9 mouse cellular contexts compared by ENCODE assay signal in genomic region chr9:63603849-63604248, GRCm38 (mm10). TPM values are rescaled to one million over a fixed set of nuclear protein-coding genes. Genes with fewer than 3 reads are reported as not detected.
DNase-seq lines count a peak whose midpoint lies in the region; ATAC-seq and TF ChIP-seq lines count a peak whose summit lies in the region.
"Had no signal": no experiment of that assay in that cellular context is flagged by ENCODE, and none has a peak within 500 bp of the region (broad histone marks: within the 10 kb centered on the region; RNA-seq: fewer than 3 reads in every experiment).

No protein-coding gene starts in this region.

- intact Hi-C loops in gastrocnemius, postnatal 14 days (cut with DNase I; ENCODE audit: low total_unique reads) = no loop called here

- peaks cover 53% of the 10 kb centered on the region for H3K4me1 ChIP-seq in forebrain, embryonic 10.5 days
- peaks cover 10% of the 10 kb centered on the region for H3K4me1 ChIP-seq in forebrain, embryonic 11.5 days (replicated peaks; ENCODE audit: control insufficient read depth, insufficient read depth, low read length)
- H3K4me1 ChIP-seq in ES-E14 (ENCODE audit: control insufficient read depth in 2 of 2, insufficient read depth in 2 of 2, low read length in 2 of 2, poor library complexity in 1 of 2) = peaks cover 0 to 4% of the 10 kb centered on the region in 2 experiments; a peak in 3 of 4 replicates
- H3K4me1 ChIP-seq in forebrain, embryonic 14.5 days (ENCODE audit: control insufficient read depth, insufficient read depth, low read length) = peaks cover 14% of the 10 kb centered on the region
- peaks cover 20% of the 10 kb centered on the region for H3K4me1 ChIP-seq in neural tube, embryonic 13.5 days (replicated peaks)

- H3K9ac ChIP-seq in forebrain, embryonic 11.5 days (ENCODE audit: low read length) = no peak overlapping the region; the same call in 1 of the 2 replicates
- peak overlapping the region; percentile 34; the same call in 1 of the 2 replicates for H3K9ac ChIP-seq in ES-E14 (ENCODE audit: insufficient read depth, low read depth, low read length, poor library complexity, severe bottlenecking)
- no peak overlapping the region for H3K9ac ChIP-seq in forebrain, embryonic 14.5 days (ENCODE audit: low read length)
- 0 out of 2 replicates have a peak overlapping the region, but pooled peaks have one; percentile 5 for H3K9ac ChIP-seq in neural tube, embryonic 13.5 days

- no peaks in the 10 kb centered on the region for H3K27me3 ChIP-seq in forebrain, embryonic 10.5 days (ENCODE audit: poor library complexity, severe bottlenecking)
- no peaks in the 10 kb centered on the region for H3K27me3 ChIP-seq in forebrain, embryonic 11.5 days (ENCODE audit: control insufficient read depth, insufficient read depth, low read length)
- no peaks in the 10 kb centered on the region for H3K27me3 ChIP-seq in forebrain, embryonic 14.5 days (replicated peaks; ENCODE audit: control insufficient read depth, insufficient read depth, low read length)
- H3K27me3 ChIP-seq in neural tube, embryonic 13.5 days = no peaks in the 10 kb centered on the region
- H3K27me3 ChIP-seq: Patski had no signal

- no peaks in the 10 kb centered on the region for H3K36me3 ChIP-seq in forebrain, embryonic 10.5 days (replicated peaks)
- H3K36me3 ChIP-seq in forebrain, embryonic 11.5 days (ENCODE audit: control insufficient read depth, insufficient read depth, low read length) = no peaks in the 10 kb centered on the region
- no peaks in the 10 kb centered on the region for H3K36me3 ChIP-seq in ES-E14 (ENCODE audit: control insufficient read depth, insufficient read depth, low read length, poor library complexity, severe bottlenecking)
- H3K36me3 ChIP-seq in forebrain, embryonic 14.5 days (ENCODE audit: control insufficient read depth, insufficient read depth, low read length) = no peaks in the 10 kb centered on the region
- no peaks in the 10 kb centered on the region for H3K36me3 ChIP-seq in neural tube, embryonic 13.5 days

- in situ Hi-C loops in ES-E14 (cut with MboI; ENCODE audit: low sequenced_read_pairs in 2 of 2, unreplicated experiment in 2 of 2) = no loop called here

- peak overlapping the region; percentile 15; the same call in 1 of the 2 replicates for H3K27ac ChIP-seq in forebrain, embryonic 10.5 days
- no peak overlapping the region for H3K27ac ChIP-seq in forebrain, embryonic 11.5 days (ENCODE audit: low read depth, low read length)
- H3K27ac ChIP-seq in ES-E14 (ENCODE audit: insufficient read depth, low read depth, low read length, poor library complexity, severe bottlenecking) = no peak overlapping the region
- H3K27ac ChIP-seq in forebrain, embryonic 14.5 days (ENCODE audit: low read depth, low read length) = no peak overlapping the region
- no peak overlapping the region for H3K27ac ChIP-seq in neural tube, embryonic 13.5 days (replicated peaks)

- no peak for DNase-seq in forebrain, embryonic 10.5 days (ENCODE audit: extremely low spot score, low spot score)
- DNase-seq in forebrain, embryonic 11.5 days (ENCODE audit: low spot score) = no peak
- DNase-seq in ES-E14 (ENCODE audit: low read depth, low spot score) = no peak
- no peak for DNase-seq in forebrain, embryonic 14.5 days (ENCODE audit: low spot score)
- peak; percentile 41 to 62 for DNase-seq in kidney, postnatal 36 days
- DNase-seq in urinary bladder, adult 2 months (ENCODE audit: low spot score) = no peak
- no peak for DNase-seq in gastrocnemius, postnatal 14 days

- peak overlapping the region; percentile 97 for H3K4me3 ChIP-seq in forebrain, embryonic 10.5 days
- no peak overlapping the region for H3K4me3 ChIP-seq in forebrain, embryonic 11.5 days (ENCODE audit: low read depth, low read length)
- H3K4me3 ChIP-seq in ES-E14 (ENCODE audit: insufficient read depth in 1 of 2, low read depth in 1 of 2, low read length in 2 of 2, poor library complexity in 1 of 2, severe bottlenecking in 1 of 2) = peak overlapping the region in 1 of 2 experiments; percentile 84; a peak in 1 of 4 replicates
- H3K4me3 ChIP-seq in forebrain, embryonic 14.5 days (ENCODE audit: low read depth, low read length) = no peak overlapping the region
- no peak overlapping the region for H3K4me3 ChIP-seq in neural tube, embryonic 13.5 days

- H3K9me3 ChIP-seq in forebrain, embryonic 10.5 days = no peaks in the 10 kb centered on the region
- no peaks in the 10 kb centered on the region for H3K9me3 ChIP-seq in forebrain, embryonic 11.5 days (ENCODE audit: control insufficient read depth, low read length)
- H3K9me3 ChIP-seq in ES-E14 (ENCODE audit: control insufficient read depth, insufficient read depth, low read depth, low read length) = no peaks in the 10 kb centered on the region
- H3K9me3 ChIP-seq in forebrain, embryonic 14.5 days (replicated peaks; ENCODE audit: control insufficient read depth, low read length) = no peaks in the 10 kb centered on the region
- no peaks in the 10 kb centered on the region for H3K9me3 ChIP-seq in neural tube, embryonic 13.5 days

- no peak for ATAC-seq in forebrain, embryonic 11.5 days (replicated peaks; ENCODE audit: low FRiP score)
- no peak for ATAC-seq in forebrain, embryonic 14.5 days
- no peak for ATAC-seq in neural tube, embryonic 13.5 days (ENCODE audit: low read depth)
- ATAC-seq: Patski had no signal

- H3K4me2 ChIP-seq in forebrain, embryonic 11.5 days (ENCODE audit: low read depth, low read length, severe bottlenecking) = no peak overlapping the region
- H3K4me2 ChIP-seq in forebrain, embryonic 14.5 days (ENCODE audit: low read length) = peak overlapping the region; percentile 72
- peak overlapping the region; percentile 80 for H3K4me2 ChIP-seq in neural tube, embryonic 13.5 days

- 65% methylated on average over 6 of the region's 6 CpGs for WGBS in forebrain, embryonic 10.5 days
- 63% methylated on average over 6 of the region's 6 CpGs for WGBS in forebrain, embryonic 11.5 days
- 62% methylated on average over 6 of the region's 6 CpGs for WGBS in forebrain, embryonic 14.5 days
- WGBS in neural tube, embryonic 13.5 days = 69% methylated on average over 6 of the region's 6 CpGs

TF ChIP-seq in ES-E14, 5 proteins besides CTCF, POLR2A, EP300 and RAD21:
- TF ChIP-seq ZNF384 (IDR thresholded peaks at IDR 0.05; ENCODE audit: low read depth, low read length) = no peak
- no peak for TF ChIP-seq CHD2 (IDR thresholded peaks at IDR 0.05; ENCODE audit: low read depth, low read length)
- no peak for TF ChIP-seq MAFK (IDR thresholded peaks at IDR 0.05; ENCODE audit: insufficient read depth, low read depth, low read length)
- TF ChIP-seq HCFC1 (IDR thresholded peaks at IDR 0.05; ENCODE audit: borderline replicate concordance, insufficient read depth, low read length) = no peak
- no peak for TF ChIP-seq ZC3H11A (IDR thresholded peaks at IDR 0.05; ENCODE audit: borderline replicate concordance, low read depth, low read length)

RNA-seq across cellular contexts. Expression of gene Aagab, which starts 1.4 kb away (rescaled TPM):
- polyA plus RNA-seq in forebrain, embryonic 10.5 days (2016; fragmentation: Nextera tagmentation; extraction: Ambion mirVana) = 53.9 and 54.5 TPM in 2 replicates
- 48.3 and 48.4 TPM in 2 replicates for polyA plus RNA-seq in forebrain, embryonic 11.5 days (2014; fragmentation: Nextera tagmentation; extraction: Ambion mirVana)
- total RNA-seq in ES-E14 (2012; rRNA removed) = 15.9 and 16.3 TPM in 2 replicates
- 50.1 and 61.6 TPM in 2 replicates for polyA plus RNA-seq in forebrain, embryonic 14.5 days (2014; fragmentation: Nextera tagmentation; extraction: Ambion mirVana)
- 53.5 and 57.7 TPM in 2 replicates for polyA plus RNA-seq in neural tube, embryonic 13.5 days (2015; fragmentation: Nextera tagmentation; extraction: Ambion mirVana)
- polyA plus RNA-seq in urinary bladder, adult 2 months (2012; rRNA removed) = 16.7 and 19.3 TPM in 2 replicates
- total RNA-seq in gastrocnemius, postnatal 14 days (2021) = 10 to 100 TPM in 1 of 2 experiments, 1 to 10 TPM in 1; 9.3 to 11.2 TPM

RNA-seq across cellular contexts. Expression of gene Iqch, which starts 1.6 kb away (rescaled TPM):
- 0.04 and 0.14 TPM in 2 replicates for polyA plus RNA-seq in forebrain, embryonic 10.5 days (2016; fragmentation: Nextera tagmentation; extraction: Ambion mirVana)
- polyA plus RNA-seq in forebrain, embryonic 11.5 days (2014; fragmentation: Nextera tagmentation; extraction: Ambion mirVana) = 0.17 TPM in 1 of 2 replicates, not detected in the other
- total RNA-seq in ES-E14 (2012; rRNA removed) = 0.05 and 0.18 TPM in 2 replicates
- 0.06 and 0.07 TPM in 2 replicates for polyA plus RNA-seq in forebrain, embryonic 14.5 days (2014; fragmentation: Nextera tagmentation; extraction: Ambion mirVana)
- polyA plus RNA-seq in neural tube, embryonic 13.5 days (2015; fragmentation: Nextera tagmentation; extraction: Ambion mirVana) = 0.51 and 0.53 TPM in 2 replicates
- polyA plus RNA-seq in urinary bladder, adult 2 months (2012; rRNA removed) = 0.03 TPM in 1 of 2 replicates, not detected in the other
- under 1 TPM in 1 of 2 experiments, not detected in 1; 0.07 TPM for total RNA-seq in gastrocnemius, postnatal 14 days (2021)

Comparison
In these comparisons a context has a peak if more than half of its experiments do, and no peak if none do; other contexts are left out.
1. DNase-seq: peak in kidney, postnatal 36 days (2 of 2); none in forebrain, embryonic 10.5 days (single experiment), forebrain, embryonic 11.5 days (single experiment), ES-E14 (single experiment), forebrain, embryonic 14.5 days (single experiment), urinary bladder, adult 2 months (single experiment) and gastrocnemius, postnatal 14 days (single experiment).
2. H3K9ac ChIP-seq: peak in ES-E14 (single experiment) and neural tube, embryonic 13.5 days (single experiment); none in forebrain, embryonic 11.5 days (single experiment) and forebrain, embryonic 14.5 days (single experiment).